Mouse (Mus musculus) adrenal gland, postnatal 10 days (tissue): ENCODE data around the gene Sirt7. TPM values are rescaled to one million over a fixed set of nuclear protein-coding genes. Genes with fewer than 3 reads are reported as not detected.

Experiments used
- DNase-seq: peaks from one replicate; pipeline ENCODE4 v3.0.0; 2021; ENCODE audit warnings: mixed read lengths
- total RNA-seq, 2 experiments: library from RNA; stranded (reverse); gene quantifications; 2 replicates each; pipeline ENCODE4 v1.2.3; 2021

The Sirt7 gene
- total RNA-seq, 2 experiments from 2014 or later = 33.2 to 40.3 TPM

GRCm38 (mm10) chr11:120582268-120582981 lies 42.6 kb downstream of the Sirt7 start:
- peak; percentile 49 for DNase-seq

GRCm38 (mm10) chr11:120581490-120582267 lies 43.4 kb downstream of the Sirt7 start, which contains the start of gene Arhgdia:
TSS of gene Arhgdia (minus strand) at chr11:120581624.
- peak; percentile 93 for DNase-seq

GRCm38 (mm10) chr11:120580871-120581331 lies 44.1 kb downstream of the Sirt7 start:
- DNase-seq = peak; percentile 52

GRCm38 (mm10) chr11:120580190-120580589 lies 44.9 kb downstream of the Sirt7 start:
- peak; percentile 19 for DNase-seq

GRCm38 (mm10) chr11:120579316-120580107 lies 45.5 kb downstream of the Sirt7 start:
- peak; percentile 82 for DNase-seq

- DNase-seq = peak; percentile 12
Measured at GRCm38 (mm10) chr11:120578694-120579243, 46.3 kb downstream of the Sirt7 start.

GRCm38 (mm10) chr11:120578024-120578693 lies 46.9 kb downstream of the Sirt7 start:
- DNase-seq = peak; percentile 22

GRCm38 (mm10) chr11:120577211-120578023 lies 47.6 kb downstream of the Sirt7 start:
- peak; percentile 20 for DNase-seq

- DNase-seq = peak; percentile 11
Measured at GRCm38 (mm10) chr11:120576365-120576981, 48.6 kb downstream of the Sirt7 start.

GRCm38 (mm10) chr11:120575940-120576339 lies 49.1 kb downstream of the Sirt7 start:
- no peak for DNase-seq

- DNase-seq = no peak
Measured at GRCm38 (mm10) chr11:120575046-120575445, 50.0 kb downstream of the Sirt7 start.

GRCm38 (mm10) chr11:120574278-120574600 lies 50.8 kb downstream of the Sirt7 start:
- DNase-seq = no peak

GRCm38 (mm10) chr11:120573585-120574277 lies 51.3 kb downstream of the Sirt7 start:
- peak; percentile 22 for DNase-seq

GRCm38 (mm10) chr11:120572752-120573584 lies 52.1 kb downstream of the Sirt7 start, which contains the start of gene P4hb:
TSS of gene P4hb (minus strand) at chr11:120573253.
- DNase-seq = peak; percentile 100

- no peak for DNase-seq
Measured at GRCm38 (mm10) chr11:120572417-120572751, 52.7 kb downstream of the Sirt7 start.

GRCm38 (mm10) chr11:120571754-120572416 lies 53.2 kb downstream of the Sirt7 start:
- no peak for DNase-seq

GRCm38 (mm10) chr11:120571122-120571521 lies 53.9 kb downstream of the Sirt7 start:
- DNase-seq = no peak
